Mouse (Mus musculus) spleen, postnatal 4 days (tissue): ENCODE measurements at regions not wholly inside any gene's neighbourhood (a gene's known extent, or its start where the extent isn't known, plus 50 kb on each side); places are given as distances from the start of the nearest gene placed in this dataset.

ENCODE experiments used
- DNase-seq, 2 experiments: peaks; one replicate each; pipeline ENCODE4 v3.0.0; 2022; ENCODE audit warnings: low spot score in 2 of 2

DNA sequence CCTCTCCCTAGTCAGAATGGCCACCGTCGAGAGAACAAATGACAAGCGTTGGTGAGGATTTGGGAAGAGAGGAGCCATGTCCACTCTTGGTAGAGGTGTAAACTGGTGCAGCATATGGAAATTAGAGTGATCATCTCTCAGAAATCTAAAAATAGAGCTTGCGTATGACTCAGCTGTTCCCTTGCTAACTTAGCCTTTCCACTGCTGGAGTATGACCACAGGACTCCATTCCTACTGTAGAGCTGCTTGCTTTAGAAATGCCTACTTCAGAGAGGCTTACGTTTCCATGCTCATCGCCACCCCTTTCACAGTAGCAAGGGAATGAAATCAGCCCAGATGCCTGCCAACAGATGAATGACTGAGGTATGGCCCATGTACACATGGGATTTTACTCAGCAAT is 277.4 kb downstream of the Gpat3 start:
- DNase-seq, result no peak

DNA sequence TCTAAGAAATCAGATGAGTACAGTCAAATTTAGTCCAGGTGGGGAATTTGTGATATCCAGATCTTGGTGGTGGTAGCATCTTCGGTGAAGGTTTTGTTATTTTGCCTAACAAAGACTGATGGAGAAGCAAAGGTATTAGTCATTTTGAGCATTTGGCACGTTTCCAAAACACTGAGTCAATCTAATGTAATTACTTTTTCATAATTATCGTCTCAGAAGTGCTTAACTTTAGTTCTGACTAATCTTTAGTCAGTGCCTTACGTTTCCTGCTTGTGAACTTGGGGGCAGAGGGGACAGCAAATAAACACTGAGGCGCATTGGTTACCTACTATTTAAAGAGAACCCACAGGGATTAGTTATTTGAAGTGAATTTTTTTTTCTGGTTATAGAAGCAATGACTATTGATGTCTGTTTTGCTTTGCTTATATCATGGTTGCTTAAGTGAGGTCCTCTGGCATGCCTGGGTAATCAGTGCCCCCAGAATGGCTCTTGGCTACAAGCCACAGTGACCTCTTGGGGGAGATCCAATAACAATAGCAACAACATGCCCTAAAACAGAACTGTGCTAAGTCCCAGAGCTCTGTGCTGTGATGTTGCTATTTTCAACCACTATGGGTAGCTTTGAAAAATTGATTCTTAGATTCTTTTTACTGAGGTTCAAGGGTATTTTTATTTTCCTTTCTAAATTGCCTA is 275.1 kb downstream of the Gpat3 start:
- no peak for DNase-seq

DNA sequence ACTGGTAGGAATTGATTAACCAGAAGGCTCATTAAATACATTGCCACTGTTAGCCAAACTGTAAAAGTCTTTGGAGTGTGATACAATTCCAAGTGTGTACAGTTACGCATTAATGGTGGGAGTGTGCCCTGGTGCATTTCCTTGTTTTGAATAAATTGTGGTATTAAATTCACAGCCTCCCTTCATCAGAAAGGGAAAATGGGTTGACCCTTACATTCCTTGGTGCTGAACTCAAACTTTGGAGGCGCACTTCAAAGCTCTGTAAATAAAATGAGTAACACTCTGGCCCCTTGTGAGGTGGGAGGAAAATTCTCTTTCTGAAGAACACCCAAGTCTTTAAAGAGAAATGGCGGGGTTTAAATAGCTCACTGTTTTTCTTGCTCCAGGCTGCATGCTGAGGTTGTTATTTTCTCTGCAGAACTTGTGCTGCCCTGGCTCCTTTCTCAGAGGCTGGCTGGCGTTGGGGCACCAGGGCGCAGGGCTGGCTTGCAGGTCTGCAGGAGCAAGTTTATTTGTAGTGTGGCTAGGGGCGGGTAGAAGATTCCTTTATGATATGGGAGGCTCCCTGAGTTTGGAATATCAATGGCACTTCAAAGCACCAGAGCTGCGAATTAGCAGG is 266.7 kb downstream of the Gpat3 start:
- DNase-seq, result no peak

DNA sequence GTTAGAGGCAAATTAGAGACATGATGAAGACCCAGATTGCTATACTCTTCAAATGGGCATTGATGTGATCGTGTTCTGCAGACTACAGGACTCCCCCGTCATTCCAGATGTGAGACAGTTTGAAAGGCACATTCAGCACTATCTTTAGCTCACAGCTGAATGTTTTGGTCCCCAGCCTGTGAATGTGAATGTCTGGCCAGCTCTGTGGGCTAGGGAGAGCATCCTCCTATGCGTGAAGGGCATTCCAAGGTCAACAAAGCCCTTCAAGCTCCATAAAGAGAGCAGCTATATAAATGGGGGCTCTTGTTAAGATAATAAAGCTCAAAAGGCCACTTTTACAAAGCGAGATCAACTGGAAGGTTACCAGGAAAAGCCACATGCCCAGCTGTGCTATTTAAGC is 266.1 kb downstream of the Gpat3 start:
- no peak for DNase-seq

DNA sequence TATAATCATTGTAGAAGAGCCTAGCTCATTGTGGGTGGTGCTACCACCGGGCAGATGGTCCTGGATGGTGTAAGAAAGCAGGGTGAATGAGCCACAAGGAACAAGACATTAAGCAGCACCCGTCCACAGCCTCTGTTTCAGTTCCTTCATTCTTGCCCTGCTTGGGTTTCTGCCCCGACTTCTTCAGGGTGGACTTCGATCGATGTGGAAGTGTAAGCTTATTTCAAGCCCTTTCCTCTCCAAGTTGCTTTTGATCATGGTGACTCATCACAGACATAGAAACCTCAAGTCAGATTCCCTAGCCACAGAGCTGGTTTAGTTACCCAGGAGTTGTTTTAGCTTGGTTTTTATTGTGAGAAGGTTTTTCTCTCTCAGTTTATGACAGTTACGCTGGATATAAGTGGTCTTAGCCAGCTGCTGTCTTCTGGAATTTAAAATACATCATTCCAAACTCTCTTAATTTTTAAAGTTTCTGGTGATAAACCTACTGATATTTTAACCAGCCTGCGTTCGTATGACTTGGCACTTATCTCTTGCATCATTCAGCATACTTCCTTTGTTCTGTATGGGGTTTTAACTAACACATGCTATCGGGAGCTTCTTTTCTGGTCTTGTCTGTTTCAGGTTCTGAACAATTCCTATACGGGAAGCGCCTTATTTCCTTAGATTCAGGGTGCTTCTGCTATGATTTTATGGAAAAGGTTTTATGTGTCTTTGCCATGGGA is 255.6 kb downstream of the Gpat3 start:
- no peak for DNase-seq

DNA sequence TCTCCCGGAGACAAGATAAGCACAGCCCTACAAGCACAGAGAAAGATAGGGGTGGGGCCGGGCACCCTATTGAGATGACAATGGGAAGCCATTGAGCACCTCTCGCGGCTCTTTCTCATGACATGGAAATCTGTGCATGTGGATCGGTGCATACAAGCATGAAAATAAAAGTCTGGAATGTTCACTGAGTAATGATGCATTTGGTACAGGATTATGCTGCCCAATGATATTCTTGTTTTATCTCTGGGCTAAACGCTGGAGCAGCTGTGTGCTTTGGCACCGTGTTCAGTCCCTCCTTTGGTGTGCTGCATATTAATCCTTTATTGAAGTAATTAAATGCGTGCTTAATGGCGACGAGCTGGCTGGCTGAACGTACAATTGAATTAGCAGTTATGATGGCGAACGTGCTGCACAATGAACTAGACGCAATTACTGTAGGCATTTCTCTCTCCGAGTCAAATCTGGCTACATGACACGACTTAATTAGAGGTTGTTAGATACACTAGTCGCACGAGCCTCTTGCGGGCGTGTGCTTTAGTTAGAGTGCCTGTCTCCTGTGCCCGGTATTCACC is 245.6 kb downstream of the Gpat3 start:
- DNase-seq, result no peak

DNA sequence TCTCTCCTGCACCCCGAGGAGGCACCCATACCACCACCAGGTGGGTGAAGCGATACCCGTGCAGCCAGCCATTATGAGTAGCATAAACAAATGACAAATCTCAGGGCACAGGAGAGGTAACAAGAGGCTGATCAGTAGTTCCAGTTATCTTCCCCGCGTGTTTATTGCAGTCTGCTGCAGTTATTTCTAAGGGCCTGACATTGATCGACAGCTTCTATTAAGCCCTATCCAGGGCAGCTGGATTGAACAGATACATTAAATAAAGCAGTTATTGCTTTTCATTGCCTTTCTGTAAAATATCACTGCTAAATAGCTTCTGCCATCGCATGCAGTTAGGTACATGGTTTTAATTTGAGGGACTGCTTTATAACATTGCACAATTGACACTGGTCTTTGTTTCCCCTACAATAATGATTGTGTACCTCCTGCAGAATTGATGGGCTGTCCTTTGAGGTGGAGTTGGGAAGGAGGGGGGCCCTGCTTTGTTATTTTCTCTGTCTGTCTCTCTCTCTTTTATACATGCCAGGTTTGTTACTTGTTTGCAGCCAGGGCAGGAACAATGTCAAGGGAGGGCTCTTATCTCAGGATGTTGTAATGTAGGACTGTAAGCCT is 245.0 kb downstream of the Gpat3 start:
- DNase-seq, result no peak

DNA sequence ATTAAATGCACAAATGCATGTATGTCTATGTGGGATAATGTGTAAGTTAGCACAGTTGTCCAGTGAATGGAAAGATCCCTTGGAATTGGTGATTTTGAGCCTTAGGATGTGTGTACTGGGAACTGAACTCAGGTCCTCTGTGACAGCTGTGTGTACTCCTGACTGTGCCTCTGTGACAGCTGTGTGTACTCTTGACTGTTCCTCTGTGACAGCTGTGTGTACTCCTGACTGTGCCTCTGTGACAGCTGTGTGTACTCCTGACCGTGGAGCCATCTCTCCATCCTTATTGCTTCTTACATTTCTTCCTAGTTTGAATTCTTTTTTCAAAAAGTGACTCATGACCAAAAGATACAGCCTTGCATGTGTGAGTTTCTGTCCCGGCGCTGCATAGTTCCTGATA is 239.7 kb downstream of the Gpat3 start:
- DNase-seq, result no peak

DNA sequence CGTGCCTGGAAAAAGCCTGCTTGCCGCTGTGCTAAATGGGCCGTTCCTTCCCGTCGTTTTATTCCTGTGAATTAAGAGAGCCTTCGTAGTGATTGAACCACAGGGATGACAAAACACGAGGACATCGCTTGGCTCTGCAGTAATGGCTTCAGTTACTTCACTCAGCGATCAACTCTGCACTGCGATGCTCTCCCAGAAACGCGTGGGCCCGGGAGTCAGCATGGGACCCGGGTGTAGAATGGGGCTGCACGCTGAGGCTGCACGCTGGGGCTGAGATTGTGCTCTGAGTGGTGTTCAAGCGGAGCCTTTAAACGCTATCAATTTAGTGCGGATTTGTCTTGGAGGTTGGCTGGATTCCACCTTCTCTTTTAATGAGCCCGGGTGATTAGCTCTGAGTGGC is 237.1 kb downstream of the Gpat3 start:
- DNase-seq, result no peak

DNA sequence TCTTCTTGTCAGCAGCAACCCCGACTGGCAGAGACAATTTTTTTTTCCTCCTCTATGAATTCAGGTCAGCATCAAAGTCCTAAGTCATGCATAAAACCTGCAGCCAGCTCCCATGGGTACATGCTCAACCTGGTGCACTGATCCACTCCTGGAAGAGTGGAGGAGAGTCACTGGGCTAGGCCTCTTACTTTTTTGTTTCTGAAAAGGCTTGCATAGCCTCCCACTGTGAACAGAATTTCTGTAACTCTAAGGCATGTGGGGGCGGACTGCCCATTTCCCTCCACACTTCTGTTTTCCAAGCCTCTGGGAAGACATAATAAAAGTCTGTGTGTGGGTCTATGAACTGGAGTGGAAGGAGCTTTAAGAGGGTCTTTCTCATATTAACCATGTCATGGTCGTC is 218.8 kb downstream of the Gpat3 start:
- no peak for DNase-seq

DNA sequence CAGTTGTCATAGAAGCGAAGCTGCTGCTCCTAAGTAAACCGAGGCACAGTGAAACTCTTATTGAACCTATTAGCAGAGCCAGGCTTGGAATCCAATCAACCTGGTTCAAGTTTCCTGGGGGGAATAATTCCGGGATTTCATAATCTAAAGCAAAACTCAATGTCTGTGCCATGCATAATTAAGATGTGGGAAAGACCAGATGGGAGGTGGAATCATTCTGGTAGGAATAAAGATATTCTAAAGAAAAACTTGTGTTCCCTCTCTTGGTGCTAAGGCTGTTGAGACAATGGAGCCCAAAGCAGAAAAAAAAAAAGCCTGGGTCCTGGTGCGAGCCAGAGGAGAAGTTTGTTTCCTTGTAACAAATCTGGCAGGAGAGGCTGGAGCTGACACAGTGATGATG is 217.7 kb downstream of the Gpat3 start:
- DNase-seq, result no peak

DNA sequence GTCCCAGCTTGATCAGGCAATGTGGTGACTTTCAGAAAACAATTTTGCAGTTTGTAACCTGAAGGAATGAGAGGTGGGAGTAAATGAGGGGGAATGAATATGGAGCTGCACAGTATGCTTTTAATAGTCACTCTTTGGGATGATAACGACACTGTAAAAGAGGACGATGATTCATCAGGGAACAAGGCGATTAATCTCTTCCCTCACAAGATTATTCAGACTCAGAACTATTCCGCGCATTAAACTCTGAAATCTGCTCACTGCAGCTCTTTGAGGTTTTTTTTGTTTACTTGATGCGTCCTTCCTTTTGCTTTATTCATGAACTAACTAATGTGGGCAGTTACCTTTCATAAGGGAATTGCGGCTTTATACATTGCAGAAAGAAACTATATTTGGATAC is 206.1 kb downstream of the Gpat3 start:
- no peak for DNase-seq

DNA sequence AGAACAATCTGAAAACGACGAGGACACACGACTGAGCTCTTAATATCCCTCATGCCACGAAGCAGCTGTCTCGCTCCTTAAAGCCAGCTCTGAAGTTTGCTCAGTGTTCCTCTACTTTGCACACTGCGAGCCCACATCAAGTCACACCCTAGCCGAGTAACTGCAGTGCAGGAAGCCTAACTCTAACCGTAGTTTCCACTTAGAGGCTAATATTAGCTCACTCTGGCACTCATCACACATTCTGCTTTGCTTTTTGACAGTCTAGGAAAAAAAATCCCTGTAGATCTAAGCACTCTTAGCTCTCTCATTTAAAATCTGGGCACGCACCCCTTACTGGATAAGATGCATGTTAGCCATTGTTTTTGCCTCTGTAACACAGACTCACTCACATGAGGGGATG is 195.0 kb downstream of the Gpat3 start:
- DNase-seq, result peak in 1 of 2 experiments; percentile 34

DNA sequence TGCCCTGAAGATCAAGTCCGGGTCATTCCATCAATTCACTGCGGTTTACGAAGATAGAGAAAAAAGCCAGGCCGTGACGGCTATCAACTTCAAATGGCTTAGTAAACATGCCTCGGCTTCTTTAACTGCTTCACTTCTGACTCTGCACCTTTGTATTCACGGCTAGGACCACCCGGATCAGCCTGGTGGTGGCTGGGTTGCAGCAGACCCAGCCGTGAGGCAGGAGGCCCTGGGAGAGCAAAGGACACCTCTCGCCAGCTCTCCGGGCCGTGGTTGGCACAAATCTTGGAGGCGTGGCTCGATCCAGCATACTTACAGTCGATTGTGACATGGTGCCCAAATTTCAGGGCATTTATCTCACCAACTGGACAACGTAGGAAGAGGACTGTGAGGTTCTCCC is 187.5 kb downstream of the Gpat3 start:
- DNase-seq, result peak in 1 of 2 experiments; percentile 53

DNA sequence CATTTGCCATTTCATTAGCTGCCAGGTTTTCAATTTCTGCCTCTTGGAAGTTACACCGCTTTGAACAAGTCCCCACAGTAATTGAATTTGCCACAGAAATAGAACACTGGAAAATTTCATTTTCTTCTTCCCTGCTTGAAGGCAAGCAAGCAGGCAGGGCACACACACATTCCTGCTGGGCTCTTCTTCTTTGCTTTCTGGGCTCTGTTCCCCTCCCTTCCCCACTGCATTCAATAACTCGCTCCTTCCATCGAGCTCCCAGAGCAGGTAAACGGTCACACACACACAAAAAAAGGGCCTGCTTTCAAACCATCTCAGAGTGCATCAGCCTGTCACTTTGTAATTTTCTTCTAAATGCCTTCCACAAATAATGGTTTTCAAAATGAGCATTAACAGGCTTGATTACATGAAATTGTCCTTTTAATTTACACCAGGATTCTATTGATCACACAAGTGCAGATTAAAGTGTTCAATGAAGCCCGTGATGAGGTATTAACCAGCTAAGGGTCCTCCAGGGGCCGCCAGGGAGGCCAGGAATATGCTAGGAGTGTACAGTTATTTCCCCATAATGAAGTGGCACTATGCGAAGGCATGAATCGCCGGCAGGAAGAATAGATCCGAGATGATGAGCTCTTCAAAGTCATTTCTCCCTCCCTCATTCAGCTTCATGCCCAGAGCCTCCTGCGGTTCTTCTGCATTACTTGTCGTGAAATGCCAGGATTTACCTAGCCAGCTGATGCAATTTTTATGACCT is 186.8 kb downstream of the Gpat3 start:
- DNase-seq, result peak in 1 of 2 experiments; percentile 40

DNA sequence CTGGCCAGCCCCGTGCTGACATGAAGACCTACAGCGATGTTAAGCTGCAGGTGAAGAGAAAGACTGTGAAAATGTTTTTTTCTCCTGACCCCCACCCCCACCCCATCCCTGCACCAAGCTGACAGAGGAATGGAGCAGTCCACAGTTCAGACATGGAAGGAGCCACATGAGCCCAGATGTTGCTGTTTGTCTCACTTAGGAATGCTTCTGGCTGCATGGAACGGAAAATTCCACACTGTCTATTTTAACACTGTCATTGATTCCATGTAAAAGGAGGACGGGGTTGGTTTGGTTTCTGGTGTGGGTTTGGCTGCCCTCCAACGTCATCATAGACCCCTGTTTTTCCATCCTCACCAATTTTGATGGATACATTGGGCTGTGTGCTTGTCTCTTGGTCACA is 179.3 kb downstream of the Gpat3 start:
- DNase-seq, result peak in 1 of 2 experiments; percentile 28

DNA sequence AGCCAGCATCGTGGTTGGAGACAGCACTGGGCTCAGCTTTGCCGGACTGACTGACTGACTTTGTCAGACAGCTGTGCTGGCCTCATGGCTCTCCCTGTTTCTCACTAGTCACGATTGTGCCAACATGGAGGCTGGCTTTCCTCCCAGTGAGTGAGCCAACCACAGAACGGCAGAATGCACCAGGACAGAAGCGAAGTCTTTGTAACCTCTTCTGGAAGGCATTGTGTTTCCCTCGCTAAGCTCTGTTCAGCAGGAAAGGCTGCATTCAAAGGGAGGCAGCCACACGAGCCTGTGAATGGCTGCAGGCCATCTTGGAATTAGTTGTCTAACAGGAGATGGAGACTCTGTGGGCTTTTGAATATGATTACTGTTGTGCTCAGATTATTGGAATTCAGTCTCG is 178.3 kb downstream of the Gpat3 start:
- DNase-seq, result no peak

DNA sequence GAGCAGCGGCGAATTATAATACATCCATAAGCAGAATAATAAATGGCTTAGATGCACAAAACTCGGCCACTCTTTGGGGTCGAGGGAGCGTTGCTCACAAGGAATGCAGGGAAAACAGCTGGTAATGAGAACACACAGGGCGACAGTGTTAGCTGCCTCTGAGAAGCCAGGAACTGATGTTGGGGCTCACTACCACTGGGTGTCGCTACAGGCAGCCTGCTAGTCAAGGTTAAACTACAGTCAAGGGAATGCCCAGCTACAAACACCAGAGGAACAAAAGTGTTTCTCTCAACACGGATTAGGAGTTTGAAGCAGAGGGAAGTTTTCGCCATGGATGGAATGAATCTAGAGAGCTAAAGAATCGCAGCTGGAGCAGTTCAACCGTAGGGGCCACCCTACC is 175.3 kb downstream of the Gpat3 start:
- peak; percentile 30 to 63 for DNase-seq

DNA sequence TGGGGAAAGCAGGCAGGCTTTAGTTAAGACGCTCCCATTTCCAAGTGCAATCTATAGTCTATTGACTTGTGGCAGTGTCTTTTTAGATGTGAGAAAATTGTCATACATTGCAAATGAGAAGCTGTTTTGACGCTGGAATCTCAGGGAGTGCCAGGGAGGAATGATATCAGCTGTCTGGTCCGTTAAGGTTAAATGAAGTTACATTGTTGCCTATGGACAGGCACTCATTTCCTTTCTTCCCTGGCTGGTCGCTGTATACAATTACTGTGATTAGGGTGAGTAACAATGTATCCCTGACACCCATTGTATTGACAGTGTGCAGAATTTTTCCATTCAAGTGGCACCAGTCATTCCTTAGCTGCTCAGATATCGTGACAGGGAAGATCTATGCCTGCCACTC is 168.3 kb downstream of the Gpat3 start:
- peak in 1 of 2 experiments; percentile 15 for DNase-seq

DNA sequence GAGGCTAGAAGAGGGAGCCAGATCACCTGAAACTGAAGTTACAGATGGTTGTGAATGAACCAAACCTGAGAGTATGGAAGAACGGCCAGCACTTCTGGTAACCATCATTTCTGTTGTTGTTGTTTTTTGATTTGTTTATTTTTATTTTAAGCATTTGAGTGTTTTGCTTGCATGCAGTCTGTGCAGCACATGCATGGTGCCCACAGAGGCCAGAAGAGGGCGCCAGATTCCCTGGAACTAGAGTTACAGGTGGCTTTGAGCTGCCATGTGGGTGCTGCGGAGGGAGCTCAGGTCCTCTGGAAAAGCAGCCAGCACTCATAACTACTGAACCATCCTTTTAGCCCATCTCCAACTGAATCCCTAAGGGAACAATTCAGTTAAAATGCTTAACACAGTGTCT is 159.7 kb downstream of the Gpat3 start:
- no peak for DNase-seq

DNA sequence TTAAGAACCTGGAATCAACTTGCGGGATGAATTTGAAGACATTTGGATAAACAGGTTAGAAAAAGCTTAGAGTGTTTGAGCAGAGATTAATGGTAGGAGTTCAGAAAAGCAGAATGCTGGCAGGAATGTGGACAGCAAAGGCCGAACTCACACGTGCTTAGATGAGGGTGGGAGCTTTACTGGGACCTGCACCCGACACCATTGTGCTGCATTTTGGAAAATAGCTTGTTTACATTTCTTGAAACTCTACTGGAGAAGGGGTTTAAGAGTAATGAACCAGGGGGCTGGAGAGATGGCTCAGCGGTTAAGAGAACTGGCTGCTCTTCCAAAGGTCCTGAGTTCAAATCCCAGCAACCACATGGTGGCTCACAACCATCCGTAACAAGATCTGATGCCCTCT is 154.9 kb downstream of the Gpat3 start:
- DNase-seq, result no peak

DNA sequence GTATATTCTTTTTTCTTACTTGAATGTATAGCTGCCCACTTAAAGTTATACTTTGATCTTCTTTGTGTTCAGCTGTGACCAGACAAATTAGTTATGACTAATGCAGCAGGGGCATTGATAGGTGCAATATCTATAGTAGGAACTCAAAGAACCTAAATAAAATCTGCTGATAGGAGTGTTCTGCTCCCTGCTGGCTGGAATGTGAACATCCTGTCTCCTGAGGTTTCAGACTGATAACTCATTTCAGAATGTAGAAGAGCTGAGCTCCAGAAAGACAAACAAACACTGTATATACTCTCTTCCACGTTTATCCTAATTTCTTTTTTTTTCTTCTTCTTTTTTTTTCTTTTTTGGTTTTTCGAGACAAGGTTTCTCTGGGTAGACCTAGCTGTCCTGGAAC is 146.9 kb downstream of the Gpat3 start:
- DNase-seq, result no peak
